Mouse (Mus musculus): ENCODE measurements around the gene Mettl17. TPM values are rescaled to one million over a fixed set of nuclear protein-coding genes. Genes with fewer than 3 reads are reported as not detected.

The Mettl17 gene
- polyA plus RNA-seq (2021; fragmentation: Nextera tagmentation) = 11.6 and 23.7 TPM in 2 replicates
- long read RNA-seq, experiment 1, transcript Mettl17-201 (14 exons, 1,623 nt) = major isoform, 13 of 55 reads
- long read RNA-seq, experiment 1, partial matches to known transcripts = 13 of 55 reads
- long read RNA-seq, experiment 1, other reads (novel, unspliced or antisense) = 23 of 55 reads
- long read RNA-seq, experiment 2, partial matches to known transcripts = 1 of 9 reads
- long read RNA-seq, experiment 2, other reads (novel, unspliced or antisense) = 4 of 9 reads

GRCm38 (mm10) chr14:51884598-51885331 is at the start of gene Mettl17:
TSS of gene Mettl17 (plus strand) at chr14:51884842.

GRCm38 (mm10) chr14:51853399-51853798 is 31.2 kb upstream of the Mettl17 start, which contains the start of gene Ear6:
TSS of gene Ear6 (plus strand) at chr14:51853699.

GRCm38 (mm10) chr14:51892191-51892939 is 7.7 kb downstream of the Mettl17 start, which contains the start of gene Slc39a2:
TSS of gene Slc39a2 (plus strand) at chr14:51892889.

GRCm38 (mm10) chr14:51913960-51914762 is 29.5 kb downstream of the Mettl17 start, which contains the start of gene Ndrg2:
TSS of gene Ndrg2 (minus strand) at chr14:51914158.

GRCm38 (mm10) chr14:51918125-51918524 is 33.5 kb downstream of the Mettl17 start, which contains the start of gene Tppp2:
TSS of gene Tppp2 (plus strand) at chr14:51918425.

GRCm38 (mm10) chr14:51922571-51922865 is 37.9 kb downstream of the Mettl17 start, which contains the start of gene Rnase13:
TSS of gene Rnase13 (minus strand) at chr14:51922773.

Other genes with a start within 250 kb of the Mettl17 start
- not detected in 2 replicates for gene Gm4181, start 249.2 kb upstream of the Mettl17 start, polyA plus RNA-seq (2021; fragmentation: Nextera tagmentation)
- gene Gm17079, start 189.4 kb upstream of the Mettl17 start, polyA plus RNA-seq (2021; fragmentation: Nextera tagmentation) = not detected in 2 replicates
- gene Gm5800, start 167.7 kb upstream of the Mettl17 start, polyA plus RNA-seq (2021; fragmentation: Nextera tagmentation) = not detected in 2 replicates
- gene Ang4, start 111.3 kb upstream of the Mettl17 start, polyA plus RNA-seq (2021; fragmentation: Nextera tagmentation) = not detected in 2 replicates
- not detected in 2 replicates for gene AY358078, start 84.8 kb upstream of the Mettl17 start, polyA plus RNA-seq (2021; fragmentation: Nextera tagmentation)
- gene Ear6, start 31.1 kb upstream of the Mettl17 start, polyA plus RNA-seq (2021; fragmentation: Nextera tagmentation) = not detected in 2 replicates
- gene Slc39a2, start 8.0 kb downstream of the Mettl17 start, polyA plus RNA-seq (2021; fragmentation: Nextera tagmentation) = 0.20 and 0.21 TPM in 2 replicates
- 801 and 919 TPM in 2 replicates for gene Ndrg2, start 29.3 kb downstream of the Mettl17 start, polyA plus RNA-seq (2021; fragmentation: Nextera tagmentation)
- gene Tppp2, start 33.6 kb downstream of the Mettl17 start, polyA plus RNA-seq (2021; fragmentation: Nextera tagmentation) = not detected in 2 replicates
- 0.10 TPM in 1 of 2 replicates, not detected in the other for gene Rnase13, start 37.9 kb downstream of the Mettl17 start, polyA plus RNA-seq (2021; fragmentation: Nextera tagmentation)
- gene Arhgef40, start 99.9 kb downstream of the Mettl17 start, polyA plus RNA-seq (2021; fragmentation: Nextera tagmentation) = 21.2 and 21.3 TPM in 2 replicates
- 0.09 TPM in 1 of 2 replicates, not detected in the other for gene Tmem253, start 130.8 kb downstream of the Mettl17 start, polyA plus RNA-seq (2021; fragmentation: Nextera tagmentation)
- 5.8 and 8.6 TPM in 2 replicates for gene Zfp219, start 135.9 kb downstream of the Mettl17 start, polyA plus RNA-seq (2021; fragmentation: Nextera tagmentation)
- gene Olfr221, start 157.6 kb downstream of the Mettl17 start, polyA plus RNA-seq (2021; fragmentation: Nextera tagmentation) = not detected in 2 replicates
- 110 and 146 TPM in 2 replicates for gene Hnrnpc, start 219.2 kb downstream of the Mettl17 start, polyA plus RNA-seq (2021; fragmentation: Nextera tagmentation)
- 71.6 and 108 TPM in 2 replicates for gene Rpgrip1, start 225.9 kb downstream of the Mettl17 start, polyA plus RNA-seq (2021; fragmentation: Nextera tagmentation)